Mouse (Mus musculus) kidney, adult 18-20 months (tissue): ENCODE results near the gene Gng7.
"Not testable (repeated sequence)": the region's sequence is repeated elsewhere in the genome, so short reads cannot be mapped to it uniquely, and the experiment has no call there.

Source experiments
- DNase-seq: peaks from one replicate; pipeline ENCODE4 v3.0.0; 2021

Gng7 gene

DNA sequence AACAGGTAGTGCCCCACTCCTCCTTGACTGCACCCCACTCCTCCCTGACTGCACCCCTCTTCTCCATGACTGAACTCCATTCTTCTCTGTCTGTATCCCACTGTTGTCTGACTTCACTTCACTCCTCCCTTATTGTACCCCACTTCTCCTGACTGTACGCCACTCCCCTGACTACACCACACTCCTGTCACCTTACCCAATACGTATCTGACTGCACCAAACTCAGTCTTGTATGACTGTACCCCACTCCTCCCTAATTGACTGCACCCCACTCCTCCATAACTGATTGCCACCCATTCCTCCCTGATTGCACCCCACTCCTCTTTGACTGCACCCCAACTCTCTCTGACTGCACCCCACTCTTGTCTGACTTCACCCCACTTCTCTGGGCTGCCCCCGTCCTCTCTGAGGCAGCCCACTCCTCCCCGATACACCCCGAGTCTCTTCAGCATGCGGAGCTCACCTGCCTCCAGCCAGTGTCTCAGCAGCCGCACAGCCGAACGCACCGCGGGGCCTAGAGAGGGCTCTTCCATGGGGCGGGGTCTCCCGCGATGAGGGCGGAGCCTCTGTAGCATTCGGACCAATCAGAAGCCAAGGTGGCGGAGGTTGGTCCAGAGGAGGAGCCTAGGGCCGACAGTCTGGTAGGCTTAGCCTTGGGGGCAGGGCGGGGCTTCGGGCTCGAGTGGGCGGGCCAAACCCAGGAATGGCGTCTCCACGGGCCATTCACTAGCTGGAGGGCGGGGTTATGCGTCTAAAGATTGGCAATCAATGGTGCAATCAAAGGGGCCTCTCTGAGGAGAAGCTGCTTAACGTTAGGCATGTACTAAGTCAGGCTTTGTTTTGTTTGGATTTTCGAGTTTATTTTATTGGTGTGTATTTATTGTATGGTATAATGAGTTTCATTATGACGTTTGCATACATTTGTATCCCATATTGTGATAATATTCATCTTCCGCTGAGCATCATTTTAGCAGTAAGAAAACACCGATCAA lies at the start of gene Gng7:
Gene Gng7 (minus strand): TSS at position 553 of the 992 bp plus-strand sequence.
- DNase-seq = peak; percentile 92

DNA sequence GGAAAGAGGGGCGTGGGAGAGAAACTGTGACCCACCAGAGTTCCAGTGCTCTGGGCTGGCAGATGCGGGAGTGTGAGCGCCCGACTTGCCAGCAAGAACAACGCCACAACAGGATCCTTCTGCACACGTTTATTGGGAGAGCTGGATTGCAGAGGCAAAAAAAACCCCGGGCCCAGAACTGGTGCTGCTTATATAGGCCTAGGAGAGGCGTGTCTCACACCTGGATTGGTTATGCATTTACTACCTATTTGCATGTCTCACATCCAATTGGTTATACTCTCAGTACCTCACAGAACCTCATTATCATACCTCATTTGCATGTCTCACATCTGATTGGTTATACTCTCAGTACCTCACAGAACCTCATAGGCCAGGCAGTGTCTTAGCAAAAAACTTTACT lies 49.8 kb upstream of the Gng7 start:
- not testable (repeated sequence) for DNase-seq

DNA sequence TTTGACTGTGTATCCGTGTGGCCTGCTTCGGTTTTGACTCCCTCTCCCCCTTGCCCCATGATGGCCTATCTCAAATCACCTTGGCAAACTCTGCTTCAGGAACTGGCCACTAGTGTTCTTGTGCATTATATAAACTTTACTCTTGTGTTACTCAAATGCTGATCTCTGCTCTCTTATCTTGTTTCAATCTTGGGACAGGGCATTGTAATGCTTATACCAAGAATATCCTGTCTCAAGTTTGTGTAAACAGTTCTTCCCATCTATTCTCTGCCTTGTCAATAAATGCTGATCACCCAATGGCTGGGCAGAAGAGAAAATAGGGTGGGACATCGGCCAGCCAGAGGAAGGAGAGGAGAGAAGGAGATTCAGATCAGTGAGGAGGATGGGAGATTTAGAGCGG lies 48.0 kb upstream of the Gng7 start:
- DNase-seq = no peak

DNA sequence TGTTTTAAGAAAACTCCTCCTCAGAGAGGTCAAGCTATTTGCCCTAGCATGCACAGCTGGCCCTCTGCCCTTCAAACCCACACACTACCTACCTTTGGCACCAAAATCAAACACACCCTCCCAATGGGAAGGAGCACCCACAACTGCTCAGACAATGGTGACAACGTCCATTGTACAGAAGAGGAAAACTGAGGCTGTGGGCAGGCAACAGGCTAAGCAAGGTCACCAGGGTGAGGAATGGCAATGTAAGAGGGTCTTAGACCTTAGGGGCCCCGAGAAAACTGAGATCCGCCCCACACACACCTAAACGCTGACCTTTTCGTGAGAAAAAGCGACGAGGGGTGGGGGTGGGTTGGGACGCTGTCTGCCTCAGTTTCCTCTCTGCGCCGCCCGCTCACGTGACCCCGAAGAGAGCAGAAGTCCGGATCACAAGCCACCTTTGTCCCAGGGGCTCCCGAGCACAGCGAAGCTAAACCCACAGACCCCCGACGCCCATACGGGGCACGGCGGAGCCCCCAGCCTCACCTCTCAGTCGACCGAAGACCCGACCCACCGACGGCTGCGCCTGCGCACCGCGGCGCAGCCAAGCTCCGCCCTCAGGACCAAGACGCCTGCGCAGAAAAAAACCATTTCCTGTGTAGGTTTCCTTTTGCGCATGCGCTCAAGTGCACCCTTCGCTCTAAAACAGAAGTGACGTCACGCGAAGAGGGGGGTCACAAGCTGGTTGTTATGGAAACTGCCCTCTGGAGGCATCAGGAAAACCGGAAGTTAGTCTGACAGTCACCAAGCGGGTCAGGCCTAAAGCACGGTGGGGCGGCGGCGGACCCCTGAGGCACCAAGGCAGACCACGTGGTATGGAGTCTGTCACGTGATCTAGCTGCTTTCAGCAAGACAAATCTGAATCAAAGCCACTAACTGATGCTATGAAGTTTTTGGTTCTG lies 45.1 kb upstream of the Gng7 start, which contains the start of gene Sgta:
Gene Sgta (minus strand): TSS at position 579 of the 941 bp plus-strand sequence.
- DNase-seq = peak; percentile 100

DNA sequence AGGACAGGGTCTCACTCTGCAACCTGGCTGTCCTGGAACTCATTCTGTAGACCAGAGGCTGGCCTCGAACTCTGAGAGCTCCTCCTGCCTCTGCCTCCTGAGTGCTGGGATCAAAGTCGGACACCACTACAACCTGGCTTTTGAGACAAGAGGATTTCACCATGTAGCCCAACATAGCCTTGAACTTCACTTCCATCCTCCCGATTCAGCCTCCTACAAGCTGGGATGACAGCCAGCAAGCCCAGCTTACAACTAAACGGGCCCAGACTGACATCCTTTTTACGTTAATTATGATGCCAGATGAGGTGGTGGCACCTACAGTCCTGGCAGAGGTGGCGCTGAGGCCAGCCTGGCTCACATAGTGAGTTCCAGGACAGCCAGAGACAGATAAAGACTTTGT lies 44.2 kb upstream of the Gng7 start:
- no peak for DNase-seq

DNA sequence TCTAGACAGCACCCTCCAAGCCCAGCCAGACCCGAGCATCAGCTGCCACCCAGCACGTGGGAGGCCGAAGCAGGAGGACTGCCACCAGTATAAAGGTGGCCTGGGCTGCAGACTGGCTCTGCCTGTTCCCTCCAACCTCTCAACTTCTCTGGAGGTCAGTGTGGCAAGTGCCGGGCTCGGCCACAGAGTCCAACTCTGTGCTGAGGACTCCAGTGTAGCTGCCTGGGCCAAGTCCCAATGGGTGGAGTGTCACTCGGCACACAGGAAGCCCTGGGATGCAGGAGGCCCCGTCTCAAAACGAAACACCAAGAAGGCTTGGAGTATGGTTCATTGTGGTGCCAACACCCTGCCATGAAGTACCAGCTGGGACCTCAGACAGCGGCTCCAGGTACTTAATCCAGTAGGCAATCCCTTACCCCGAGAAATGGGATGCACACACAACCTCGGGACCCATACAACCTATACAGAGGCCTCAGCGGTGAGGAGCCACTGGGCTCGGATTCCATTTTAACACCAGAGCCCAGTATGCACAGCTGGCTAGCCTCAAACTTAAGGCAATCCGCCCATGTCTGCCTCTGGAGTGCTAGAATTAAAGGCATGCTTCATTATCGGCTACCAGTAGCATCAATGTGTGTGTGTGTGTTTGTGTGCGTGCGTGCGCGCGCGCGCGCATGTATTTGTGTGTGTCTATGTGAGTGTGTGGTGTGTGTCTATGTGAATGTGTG lies 42.8 kb upstream of the Gng7 start:
- no peak for DNase-seq

DNA sequence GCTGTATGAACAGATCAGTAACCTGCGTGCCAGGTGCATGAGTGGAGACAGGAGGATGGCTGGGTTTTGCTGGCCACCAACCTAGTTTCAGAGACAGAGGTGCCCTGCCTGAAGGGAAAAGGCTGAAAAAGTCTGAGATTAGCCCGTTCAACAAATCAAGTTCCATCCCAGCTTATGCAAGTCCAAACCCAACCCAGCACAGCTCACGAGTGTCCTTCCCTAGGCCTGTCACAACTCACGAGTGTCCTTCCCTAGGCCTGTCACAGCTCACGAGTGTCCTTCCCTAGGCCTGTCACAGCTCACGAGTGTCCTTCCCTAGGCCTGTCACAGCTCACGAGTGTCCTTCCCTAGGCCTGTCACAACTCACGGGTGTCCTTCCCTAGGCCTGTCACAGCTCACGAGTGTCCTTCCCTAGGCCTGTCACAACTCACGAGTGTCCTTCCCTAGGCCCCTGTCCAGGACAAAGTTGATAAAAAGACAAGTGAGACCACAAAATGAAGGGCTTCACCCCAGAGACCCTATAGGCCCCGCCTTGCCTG lies 41.1 kb upstream of the Gng7 start:
- DNase-seq = not testable (repeated sequence)

DNA sequence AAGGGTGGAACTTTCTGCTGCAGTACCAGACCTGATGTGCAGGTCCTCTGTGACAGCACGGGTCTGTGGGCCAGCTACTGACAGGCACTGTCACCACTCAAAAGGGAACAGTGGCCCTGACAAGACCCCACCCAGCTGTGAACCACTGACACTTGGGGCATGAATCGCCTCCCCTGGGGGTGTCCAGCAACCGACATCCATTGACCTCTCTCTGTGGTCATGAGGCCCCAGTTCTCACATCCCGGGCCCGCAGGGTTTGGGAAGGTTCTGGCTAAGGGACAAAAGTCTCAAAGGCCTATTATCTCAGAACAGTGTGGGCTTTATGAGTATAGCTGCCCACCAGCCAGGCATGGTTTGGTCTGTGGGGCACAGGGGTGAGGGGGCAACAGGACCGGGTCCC lies 40.4 kb upstream of the Gng7 start:
- DNase-seq = no peak

DNA sequence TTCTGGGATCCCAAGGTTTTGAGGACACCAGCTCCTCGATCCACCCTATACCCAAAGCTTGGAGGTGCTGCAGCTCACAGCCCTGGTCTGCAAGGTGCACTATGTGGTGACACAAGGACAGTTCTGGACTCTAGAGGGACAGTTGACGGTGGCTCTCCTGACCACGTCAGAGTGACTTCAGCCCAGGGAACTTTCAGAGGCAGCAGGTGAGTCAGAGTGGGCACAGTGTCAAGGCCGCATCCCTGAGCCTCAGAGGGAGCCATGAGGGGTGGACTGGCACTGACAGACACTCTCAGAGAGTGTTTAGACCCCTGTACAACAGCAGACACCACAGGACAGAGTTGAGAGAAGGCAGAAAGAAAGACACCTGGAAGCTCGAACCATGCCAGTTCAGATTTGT lies 37.8 kb upstream of the Gng7 start:
- no peak for DNase-seq

DNA sequence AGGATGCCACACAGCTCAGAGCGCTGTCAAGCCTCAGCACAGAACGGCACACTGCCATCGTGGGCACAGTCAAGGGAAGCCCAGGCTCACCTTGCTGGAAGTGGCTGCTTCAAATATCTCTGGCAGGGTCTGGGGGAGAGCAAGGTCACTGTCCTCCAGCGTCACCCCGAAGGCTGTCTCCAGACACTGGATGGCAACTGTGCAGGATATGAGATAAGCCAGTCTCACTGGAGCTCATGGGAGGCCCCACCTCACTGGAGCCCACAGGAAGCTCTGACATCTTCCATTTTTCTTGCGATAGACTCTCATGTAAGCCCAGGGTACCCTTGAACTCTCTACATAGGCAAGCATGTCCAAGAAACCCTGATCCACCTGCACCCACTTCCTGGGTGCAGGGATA lies 36.4 kb upstream of the Gng7 start:
- DNase-seq = no peak

DNA sequence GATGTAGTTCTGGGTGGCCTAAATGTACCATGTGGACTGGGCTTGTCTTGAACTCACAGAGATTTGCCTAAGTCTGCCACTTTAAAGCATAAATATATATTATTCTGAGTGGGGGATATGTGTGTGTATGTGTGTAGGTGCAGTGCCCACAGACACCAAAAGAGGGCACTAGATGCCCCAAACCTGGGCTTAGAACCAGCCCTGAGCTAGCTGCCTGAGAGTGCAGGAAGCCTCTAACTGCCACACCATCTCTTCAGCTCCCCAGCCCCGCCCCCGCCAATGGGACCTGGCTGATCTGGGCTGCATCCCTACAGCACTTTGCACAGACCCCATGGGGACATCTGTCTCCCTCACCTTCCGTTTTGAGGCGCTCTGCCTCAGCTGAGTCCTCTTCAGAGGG lies 35.9 kb upstream of the Gng7 start:
- peak; percentile 28 for DNase-seq

DNA sequence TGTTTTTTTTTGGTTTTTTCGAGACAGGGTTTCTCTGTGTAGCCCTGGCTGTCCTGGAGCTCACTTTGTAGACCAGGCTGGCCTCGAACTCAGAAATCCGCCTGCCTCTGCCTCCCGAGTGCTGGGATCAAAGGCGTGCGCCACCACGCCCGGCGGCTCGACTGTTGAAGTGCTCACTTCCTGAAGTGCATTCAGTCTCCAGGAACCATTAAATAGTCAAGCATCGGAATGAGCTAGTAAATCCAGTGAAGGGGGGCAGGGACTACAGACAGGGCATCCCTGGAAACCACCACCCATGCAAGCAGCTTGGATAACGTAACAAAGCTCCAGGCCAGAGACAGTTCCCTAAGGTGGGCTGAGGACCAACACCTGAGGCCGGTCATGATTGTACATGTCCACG lies 30.5 kb upstream of the Gng7 start:
- not testable (repeated sequence) for DNase-seq

DNA sequence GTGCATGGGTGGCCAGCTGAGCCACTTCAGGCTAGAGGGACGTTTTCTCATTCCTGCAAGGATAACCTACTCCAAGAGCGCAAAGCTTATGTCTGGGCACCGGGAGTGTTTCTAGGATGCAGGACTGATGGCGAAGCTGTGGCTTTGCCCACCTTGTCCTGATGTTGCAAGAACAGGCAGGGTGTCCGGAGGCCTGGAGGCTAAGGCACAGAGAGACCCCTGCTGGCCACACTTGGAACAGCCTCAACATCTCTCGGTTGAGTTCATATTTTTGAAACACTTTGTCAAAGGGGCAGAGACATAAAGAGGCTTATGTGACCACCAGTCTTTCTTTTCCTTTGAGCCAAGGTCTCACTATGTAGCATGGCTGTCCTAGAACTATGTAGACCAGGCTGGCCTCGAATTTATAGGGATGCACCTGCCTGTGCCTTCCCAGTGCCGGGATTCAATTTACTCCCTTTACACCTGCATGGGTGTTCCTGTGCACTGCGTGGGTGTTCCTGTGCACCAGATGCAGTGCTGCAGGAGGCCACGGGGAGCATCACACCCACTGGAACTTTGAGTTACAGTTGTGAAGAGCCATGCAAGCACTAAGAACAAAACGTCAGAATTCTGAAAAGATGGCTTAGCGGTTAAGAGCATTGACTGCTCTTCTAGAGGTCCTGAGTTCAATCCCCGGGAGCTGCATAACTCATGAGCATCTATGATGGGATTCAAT lies 26.9 kb upstream of the Gng7 start:
- peak; percentile 74 for DNase-seq

DNA sequence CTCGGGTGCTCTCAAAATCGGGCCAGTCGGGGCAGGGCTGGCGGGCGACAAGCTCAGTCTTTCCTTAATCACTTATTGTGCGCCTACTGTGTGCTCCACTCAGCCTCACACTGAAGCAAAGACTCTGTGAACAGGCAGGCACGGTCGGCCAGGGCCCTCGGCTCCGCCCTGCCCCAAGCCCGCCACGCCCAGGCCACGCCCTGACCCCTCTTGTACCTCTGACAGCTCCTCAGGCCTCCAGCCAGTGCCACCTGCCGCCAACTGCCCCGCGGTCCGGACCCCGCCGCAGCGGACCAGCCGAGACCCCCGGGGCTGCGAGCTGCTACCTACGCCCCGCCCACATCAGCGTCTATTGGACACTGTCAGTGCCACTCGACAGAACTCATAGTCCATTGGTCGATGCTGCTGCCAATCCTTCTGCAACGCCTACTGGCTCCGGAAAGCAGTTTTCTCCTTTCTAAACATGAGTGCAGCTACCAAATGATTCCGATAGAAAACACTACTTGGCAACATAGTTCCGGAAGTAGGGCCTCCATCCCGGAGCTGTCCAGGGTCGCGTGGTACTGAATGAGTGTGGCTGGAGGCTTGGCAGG lies 22.3 kb upstream of the Gng7 start, which contains the start of gene Slc39a3:
Gene Slc39a3 (minus strand): TSS at position 439 of the 593 bp plus-strand sequence.
- DNase-seq = peak; percentile 100

DNA sequence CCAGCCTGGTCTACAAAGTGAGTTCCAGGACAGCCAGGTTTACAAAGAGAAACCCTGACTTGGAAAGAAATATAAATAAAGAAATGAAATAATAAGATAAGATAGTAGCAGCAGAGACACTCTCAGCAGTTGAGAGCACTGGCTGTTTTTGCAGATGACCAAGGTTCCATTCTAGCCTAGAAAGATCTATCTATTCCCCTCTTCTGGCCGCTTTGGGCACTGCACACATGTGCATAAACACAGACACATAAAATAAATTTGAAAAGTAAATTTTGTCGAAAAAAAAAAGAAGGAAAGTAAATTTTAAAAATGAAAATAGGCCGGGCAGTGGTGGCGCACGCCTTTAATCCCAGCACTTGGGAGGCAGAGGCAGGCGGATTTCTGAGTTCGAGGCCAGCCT lies 21.5 kb upstream of the Gng7 start:
- DNase-seq = peak; percentile 17

DNA sequence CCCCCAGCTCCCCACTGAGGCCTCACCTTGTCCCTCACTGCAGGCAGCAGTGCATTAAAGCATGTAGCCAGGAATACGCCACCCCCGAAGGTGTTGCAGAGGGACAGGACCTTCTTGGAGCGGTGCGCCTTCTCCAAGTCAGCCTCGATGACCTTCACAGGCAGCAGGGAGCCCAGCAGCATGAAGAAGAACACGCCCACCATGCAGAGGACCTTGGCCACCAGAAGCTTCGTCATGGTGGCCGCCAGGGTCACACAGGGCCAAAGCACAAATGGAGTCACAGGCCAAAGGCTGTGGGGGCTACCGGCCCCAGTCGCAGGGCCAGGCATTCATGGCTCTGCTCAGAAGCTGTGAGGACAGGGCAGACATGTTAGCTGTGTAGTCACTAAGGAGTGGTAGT lies 18.8 kb upstream of the Gng7 start:
- DNase-seq = no peak

DNA sequence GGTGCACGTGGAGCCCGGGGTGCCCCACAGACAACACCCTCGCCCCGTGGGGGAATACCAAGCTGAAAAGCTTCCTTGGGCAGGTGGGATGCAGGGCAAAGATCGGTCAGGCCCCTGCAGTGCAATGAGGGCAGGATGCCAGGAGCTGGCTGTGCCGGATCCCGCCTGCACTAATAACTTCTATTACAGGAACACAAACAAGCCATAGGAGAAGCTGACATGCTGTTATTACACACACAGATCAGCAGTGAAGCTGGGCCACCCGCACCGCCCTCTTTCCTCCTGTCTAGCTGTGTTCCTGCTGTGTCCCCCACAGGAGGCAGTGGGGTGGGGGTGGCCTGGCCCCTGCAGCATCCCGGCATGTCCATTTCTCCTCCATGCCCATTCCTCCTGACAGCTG lies 14.3 kb upstream of the Gng7 start:
- no peak for DNase-seq

DNA sequence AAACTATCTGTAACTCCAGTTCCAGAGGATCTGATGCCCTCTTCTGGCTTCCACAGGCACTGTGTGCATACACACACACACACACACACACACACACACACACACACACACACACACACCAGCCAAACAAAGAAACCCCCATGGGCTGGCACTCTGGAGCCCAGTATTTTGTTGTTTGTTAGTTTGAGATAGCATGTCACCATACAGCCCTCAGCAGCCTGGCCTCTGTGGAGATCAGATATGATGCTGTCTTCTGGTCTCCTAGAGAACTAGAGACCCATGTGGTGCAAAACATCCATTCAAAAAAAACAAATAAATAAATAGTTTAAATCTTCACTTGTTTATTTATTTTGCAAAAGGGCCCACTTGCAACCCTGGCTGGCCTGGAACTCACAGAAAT lies 13.5 kb upstream of the Gng7 start:
- no peak for DNase-seq

DNA sequence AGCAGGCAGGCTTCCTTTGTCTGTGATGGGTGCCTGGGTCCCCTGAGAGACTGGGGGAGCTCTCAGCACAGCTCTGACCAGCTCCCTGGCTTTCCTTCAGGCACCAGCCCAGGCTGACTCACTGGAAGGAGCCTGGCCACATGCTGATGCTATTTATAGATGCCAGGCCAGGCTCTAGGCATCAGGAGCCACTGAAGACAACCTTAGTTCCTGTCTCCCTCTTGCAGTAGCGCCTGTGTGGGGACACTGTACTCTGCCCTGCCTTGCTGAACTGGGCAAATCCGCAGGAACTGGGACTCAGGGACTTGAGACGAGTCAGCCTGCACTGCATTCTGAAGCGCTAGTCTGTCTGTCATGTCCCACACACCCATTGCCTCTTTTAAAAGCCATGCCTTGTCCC lies 12.6 kb upstream of the Gng7 start:
- DNase-seq = no peak

DNA sequence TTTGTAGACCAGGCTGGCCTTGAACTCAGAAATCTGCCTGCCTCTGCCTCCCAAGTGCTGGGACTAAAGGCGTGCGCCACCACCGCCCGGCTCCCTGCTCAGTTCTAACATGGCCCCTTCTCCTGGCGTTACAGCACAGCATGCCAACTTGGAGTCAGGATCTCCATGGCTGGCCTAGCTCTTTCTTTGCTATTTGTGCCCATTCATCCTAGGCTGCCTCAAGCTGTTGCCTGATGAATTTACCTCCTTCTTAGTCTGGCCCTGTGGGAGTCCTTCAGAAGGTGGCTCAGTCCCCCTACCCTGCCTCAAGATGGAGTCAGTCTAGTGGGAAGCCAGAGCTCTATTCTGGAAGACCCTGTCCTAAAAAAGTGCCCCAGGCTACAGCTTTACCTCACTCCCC lies 12.1 kb upstream of the Gng7 start:
- no peak for DNase-seq

DNA sequence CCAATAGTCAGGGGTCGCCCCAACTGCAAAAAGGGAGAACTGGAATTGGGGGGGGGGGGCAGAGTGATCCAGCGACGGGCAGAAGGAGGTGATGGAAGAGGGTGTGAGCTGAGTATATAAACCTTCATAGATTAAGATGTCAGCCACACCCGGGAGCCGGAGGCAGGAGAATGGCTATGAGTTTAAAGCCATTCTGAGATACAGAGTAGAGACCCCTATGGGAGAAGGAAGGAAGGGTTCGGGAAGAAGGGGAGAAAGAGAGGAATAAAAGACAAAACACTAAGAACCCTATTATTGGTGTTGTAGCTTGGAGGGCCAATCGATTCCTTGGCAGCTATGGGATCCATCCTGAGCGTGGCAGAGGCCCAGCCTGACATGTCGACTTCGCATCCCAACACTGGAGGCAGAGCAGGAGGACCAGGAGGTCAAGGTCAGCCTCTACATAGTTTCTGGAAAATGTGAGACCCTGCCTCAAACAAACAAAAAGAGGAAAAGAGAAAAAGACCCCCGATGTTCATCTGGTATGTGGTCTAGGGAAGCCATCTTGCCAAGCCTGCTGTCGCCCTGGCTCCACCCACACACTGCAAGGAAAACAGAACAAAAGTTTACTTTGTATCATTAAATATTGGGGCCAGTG lies 11.0 kb upstream of the Gng7 start, which contains the start of gene Diras1:
Gene Diras1 (minus strand): TSS at position 24 of the 637 bp plus-strand sequence.
- no peak for DNase-seq
